Mouse (Mus musculus): Measurements from ENCODE around the gene Usp29. TPM values are rescaled to one million over a fixed set of nuclear protein-coding genes. Genes with fewer than 3 reads are reported as not detected.
"Not testable (repeated sequence)": the region's sequence is repeated elsewhere in the genome, so short reads cannot be mapped to it uniquely, and the experiment has no call there.

Gene Usp29
- total RNA-seq, 2 experiments from 2014 or later = 0.10 to 0.11 TPM

GRCm38 (mm10) chr7:7005441-7005840 lies 275.1 kb downstream of the Usp29 start:
- intact Hi-C loops (cut with DNase I) = not testable (repeated sequence)

More at GRCm38 (mm10) chr7:7005441-7005840, 275.1 kb downstream of the Usp29 start:
- not testable (repeated sequence) for DNase-seq (ENCODE audit: low spot score)

Small RNAs within 50 kb of the gene (microRNA-seq; reads per million reads assigned to microRNA genes)
- gene Mir3099 = 8.3 reads per million, percentile 22 among the genes with 10 or more reads in this experiment

Other genes with a start within 250 kb of the Usp29 start
- not detected for gene Olfr5, start 243.6 kb upstream of the Usp29 start, total RNA-seq (2021)
- not detected for gene Olfr1347, start 230.8 kb upstream of the Usp29 start, total RNA-seq (2021)
- gene Olfr1348, start 221.8 kb upstream of the Usp29 start, total RNA-seq (2021) = not detected
- not detected for gene Olfr1349, start 207.6 kb upstream of the Usp29 start, total RNA-seq (2021)
- gene Olfr1350, start 165.7 kb upstream of the Usp29 start, total RNA-seq (2021) = not detected
- gene Zim1, start 34.1 kb upstream of the Usp29 start, total RNA-seq (2021) = 1 to 10 TPM; 5.6 to 6.0 TPM
- gene Peg3, start 147 bp upstream of the Usp29 start, total RNA-seq (2021) = 10 to 100 TPM; 14.9 to 16.3 TPM